Mouse (Mus musculus): ENCODE measurements around the gene Vsig8. TPM values are rescaled to one million over a fixed set of nuclear protein-coding genes. Genes with fewer than 3 reads are reported as not detected.
A peak's percentile ranks its signal among the peaks of the same experiment; 100 is the strongest.

Gene Vsig8
- polyA plus RNA-seq, 1 experiment: not detected

- Histone ChIP-seq H3K4me1 (ENCODE audit: control insufficient read depth, insufficient read depth, low read length) (peaks cover 11% of the 10 kb centered on the region), H3K27ac (ENCODE audit: insufficient read depth, low read depth, low read length) (no peak overlapping the region), H3K4me3 (ENCODE audit: insufficient read depth, low read depth, low read length) (no peak overlapping the region)
- TF ChIP-seq CTCF (IDR thresholded peaks at IDR 0.05; ENCODE audit: insufficient read depth, low read depth, low read length) (no peak), POLR2A (IDR thresholded peaks at IDR 0.05; ENCODE audit: insufficient read depth, low read depth, low read length) (no peak)
- 53% methylated on average over 15 of the region's 15 CpGs for WGBS
Observed at GRCm38 (mm10) chr1:172525027-172525764, 30.5 kb upstream of the Vsig8 start.

GRCm38 (mm10) chr1:172525971-172526370, 29.8 kb upstream of the Vsig8 start:
- TF ChIP-seq POLR2A (IDR thresholded peaks at IDR 0.05; ENCODE audit: insufficient read depth, low read depth, low read length): no peak
- no peak for TF ChIP-seq CTCF (IDR thresholded peaks at IDR 0.05; ENCODE audit: insufficient read depth, low read depth, low read length)
- 56% methylated on average over 7 of the region's 7 CpGs for WGBS
- Histone ChIP-seq H3K27ac (ENCODE audit: insufficient read depth, low read depth, low read length) (no peak overlapping the region), H3K4me1 (ENCODE audit: control insufficient read depth, insufficient read depth, low read length) (peaks cover 16% of the 10 kb centered on the region), H3K4me3 (ENCODE audit: insufficient read depth, low read depth, low read length) (no peak overlapping the region)

- Histone ChIP-seq H3K4me1 (ENCODE audit: control insufficient read depth, insufficient read depth, low read length) (peaks cover 13% of the 10 kb centered on the region), H3K27ac (ENCODE audit: insufficient read depth, low read depth, low read length) (no peak overlapping the region), H3K4me3 (ENCODE audit: insufficient read depth, low read depth, low read length) (no peak overlapping the region)
- 72% methylated on average over 23 of the region's 23 CpGs for WGBS
- TF ChIP-seq CTCF (IDR thresholded peaks at IDR 0.05; ENCODE audit: insufficient read depth, low read depth, low read length) (no peak), POLR2A (IDR thresholded peaks at IDR 0.05; ENCODE audit: insufficient read depth, low read depth, low read length) (no peak)
Observed at GRCm38 (mm10) chr1:172526380-172527081, 29.2 kb upstream of the Vsig8 start.

- H3K4me3 ChIP-seq (ENCODE audit: insufficient read depth, low read depth, low read length): no peak overlapping the region
- 96% methylated on average over 10 of the region's 10 CpGs for WGBS
- peaks cover 18% of the 10 kb centered on the region for H3K4me1 ChIP-seq (ENCODE audit: control insufficient read depth, insufficient read depth, low read length)
- no peak overlapping the region for H3K27ac ChIP-seq (ENCODE audit: insufficient read depth, low read depth, low read length)
- TF ChIP-seq CTCF (IDR thresholded peaks at IDR 0.05; ENCODE audit: insufficient read depth, low read depth, low read length) (no peak), POLR2A (IDR thresholded peaks at IDR 0.05; ENCODE audit: insufficient read depth, low read depth, low read length) (no peak)
Observed at GRCm38 (mm10) chr1:172527431-172527830, 28.3 kb upstream of the Vsig8 start.

GRCm38 (mm10) chr1:172528701-172529100, 27.0 kb upstream of the Vsig8 start:
- no peak overlapping the region for H3K4me3 ChIP-seq (ENCODE audit: insufficient read depth, low read depth, low read length)
- TF ChIP-seq CTCF (IDR thresholded peaks at IDR 0.05; ENCODE audit: insufficient read depth, low read depth, low read length): peak; percentile 89
- TF ChIP-seq POLR2A (IDR thresholded peaks at IDR 0.05; ENCODE audit: insufficient read depth, low read depth, low read length): no peak
- H3K4me1 ChIP-seq (ENCODE audit: control insufficient read depth, insufficient read depth, low read length): peaks cover 18% of the 10 kb centered on the region
- 14% methylated on average over 7 of the region's 7 CpGs for WGBS
- H3K27ac ChIP-seq (ENCODE audit: insufficient read depth, low read depth, low read length): no peak overlapping the region

GRCm38 (mm10) chr1:172530544-172531220, 25.1 kb upstream of the Vsig8 start:
- Histone ChIP-seq H3K4me1 (ENCODE audit: control insufficient read depth, insufficient read depth, low read length) (peaks cover 15% of the 10 kb centered on the region), H3K4me3 (ENCODE audit: insufficient read depth, low read depth, low read length) (no peak overlapping the region), H3K27ac (ENCODE audit: insufficient read depth, low read depth, low read length) (no peak overlapping the region)
- TF ChIP-seq CTCF (IDR thresholded peaks at IDR 0.05; ENCODE audit: insufficient read depth, low read depth, low read length): no peak
- TF ChIP-seq POLR2A (IDR thresholded peaks at IDR 0.05; ENCODE audit: insufficient read depth, low read depth, low read length): no peak
- WGBS: 68% methylated on average over 8 of the region's 8 CpGs

GRCm38 (mm10) chr1:172532551-172532950, 23.2 kb upstream of the Vsig8 start:
- Histone ChIP-seq H3K4me1 (ENCODE audit: control insufficient read depth, insufficient read depth, low read length) (peaks cover 12% of the 10 kb centered on the region), H3K4me3 (ENCODE audit: insufficient read depth, low read depth, low read length) (no peak overlapping the region), H3K27ac (ENCODE audit: insufficient read depth, low read depth, low read length) (no peak overlapping the region)
- 36% methylated on average over 13 of the region's 13 CpGs for WGBS
- TF ChIP-seq POLR2A (IDR thresholded peaks at IDR 0.05; ENCODE audit: insufficient read depth, low read depth, low read length) (no peak), CTCF (IDR thresholded peaks at IDR 0.05; ENCODE audit: insufficient read depth, low read depth, low read length) (no peak)

GRCm38 (mm10) chr1:172535116-172535515, 20.6 kb upstream of the Vsig8 start:
- WGBS: 91% methylated on average over 16 of the region's 16 CpGs
- Histone ChIP-seq H3K4me1 (ENCODE audit: control insufficient read depth, insufficient read depth, low read length) (peaks cover 14% of the 10 kb centered on the region), H3K4me3 (ENCODE audit: insufficient read depth, low read depth, low read length) (no peak overlapping the region), H3K27ac (ENCODE audit: insufficient read depth, low read depth, low read length) (no peak overlapping the region)
- no peak for TF ChIP-seq CTCF (IDR thresholded peaks at IDR 0.05; ENCODE audit: insufficient read depth, low read depth, low read length)
- no peak for TF ChIP-seq POLR2A (IDR thresholded peaks at IDR 0.05; ENCODE audit: insufficient read depth, low read depth, low read length)

- Histone ChIP-seq H3K4me3 (ENCODE audit: insufficient read depth, low read depth, low read length) (no peak overlapping the region), H3K4me1 (ENCODE audit: control insufficient read depth, insufficient read depth, low read length) (peaks cover 11% of the 10 kb centered on the region; the same call in 1 of the 2 replicates), H3K27ac (ENCODE audit: insufficient read depth, low read depth, low read length) (no peak overlapping the region)
- 48% methylated on average over 6 of the region's 6 CpGs for WGBS
- TF ChIP-seq POLR2A (IDR thresholded peaks at IDR 0.05; ENCODE audit: insufficient read depth, low read depth, low read length): no peak
Observed at GRCm38 (mm10) chr1:172539827-172540226, 15.9 kb upstream of the Vsig8 start.

All from olfactory bulb, adult 2 months (tissue).